Mouse (Mus musculus) lung, postnatal 10 days (tissue): ENCODE data around the gene Fam217a.
"Not testable (repeated sequence)": the region's sequence is repeated elsewhere in the genome, so short reads cannot be mapped to it uniquely, and the experiment has no call there.

Source experiments
- DNase-seq: peaks from one replicate; pipeline ENCODE4 v3.0.0; 2021

Gene Fam217a

DNA sequence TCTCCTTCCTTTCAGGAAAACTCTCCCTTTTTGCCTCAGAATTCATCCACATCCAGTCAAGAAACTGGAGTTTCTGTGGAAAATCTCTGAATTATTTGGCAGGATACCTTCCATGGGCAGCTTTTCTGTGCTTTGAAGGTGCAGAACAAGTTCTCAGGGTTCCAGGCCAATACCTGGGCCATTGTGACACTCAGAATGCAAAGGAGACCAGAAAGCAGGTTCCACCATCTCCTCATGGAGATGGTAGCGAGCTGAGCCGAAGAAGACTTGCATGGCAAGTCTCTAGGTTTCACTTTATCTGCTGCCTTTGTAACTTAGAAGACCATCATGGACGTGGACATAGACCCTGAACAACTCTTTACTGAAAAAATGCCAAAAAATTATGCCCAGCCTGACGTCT lies at the start of gene Fam217a, which contains the start of gene 4933417A18Rik:
TSS of gene Fam217a (minus strand) at position 101 of the 400 bp plus-strand sequence.
TSS of gene 4933417A18Rik (plus strand) at position 200 of the 400 bp plus-strand sequence.
- no peak for DNase-seq

DNA sequence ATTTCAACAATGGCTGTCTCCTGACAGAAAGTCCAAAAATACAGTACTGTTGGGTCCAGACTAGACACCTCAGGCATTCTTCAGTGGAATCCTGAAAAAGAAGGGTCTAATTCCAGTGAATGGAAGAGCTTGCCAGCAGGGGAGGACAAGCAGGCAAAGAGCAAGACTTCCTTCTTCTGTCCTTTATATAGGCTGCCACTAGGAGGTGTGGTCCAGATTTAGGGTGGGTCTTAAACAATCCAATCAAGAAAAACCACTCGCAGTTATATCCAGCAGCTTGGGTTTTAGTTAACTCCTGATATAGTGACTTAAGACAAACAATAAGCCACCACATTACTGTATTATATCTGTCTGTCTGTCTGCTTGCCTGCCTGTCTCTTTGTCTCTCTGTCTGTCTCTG lies 49.7 kb upstream of the Fam217a start:
- DNase-seq: peak; percentile 8

DNA sequence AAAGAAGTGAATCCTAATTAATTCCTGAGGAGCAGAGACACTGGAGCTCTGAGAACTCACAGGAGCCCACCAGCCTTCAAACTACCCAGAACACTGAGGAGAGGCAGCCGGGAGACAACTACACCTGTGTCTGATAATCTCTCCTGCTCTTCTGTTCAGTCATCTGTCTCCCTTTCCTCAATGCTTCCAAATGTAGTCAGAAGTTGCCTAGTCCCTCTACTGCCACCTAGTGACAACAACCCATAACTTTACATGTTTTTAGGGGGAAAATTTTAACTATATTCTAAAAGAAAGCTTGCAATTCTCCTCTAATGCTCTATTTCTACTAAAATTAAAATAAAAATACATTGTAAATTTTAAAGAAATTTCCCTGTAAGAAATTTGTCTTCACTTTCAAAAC lies 49.0 kb upstream of the Fam217a start:
- DNase-seq: no peak

DNA sequence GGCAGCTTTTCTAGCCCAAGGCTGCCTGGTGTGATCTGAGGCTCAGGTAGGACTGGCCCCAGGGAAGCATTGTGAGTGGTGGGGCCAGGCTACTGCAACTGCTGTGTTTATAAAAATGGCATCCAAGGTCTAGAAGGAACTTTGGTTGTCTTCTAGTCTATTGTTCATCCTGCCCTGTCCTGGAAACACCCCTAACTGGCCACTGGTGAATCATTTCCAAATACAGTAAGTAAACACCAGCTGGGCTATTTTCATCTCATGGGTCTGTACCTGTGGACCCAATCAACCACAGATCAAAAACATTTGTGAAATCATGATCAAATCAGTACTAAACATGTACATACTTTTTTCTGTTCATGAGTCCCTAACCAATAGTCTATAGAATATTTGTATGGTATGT lies 48.3 kb upstream of the Fam217a start:
- DNase-seq: not testable (repeated sequence)

DNA sequence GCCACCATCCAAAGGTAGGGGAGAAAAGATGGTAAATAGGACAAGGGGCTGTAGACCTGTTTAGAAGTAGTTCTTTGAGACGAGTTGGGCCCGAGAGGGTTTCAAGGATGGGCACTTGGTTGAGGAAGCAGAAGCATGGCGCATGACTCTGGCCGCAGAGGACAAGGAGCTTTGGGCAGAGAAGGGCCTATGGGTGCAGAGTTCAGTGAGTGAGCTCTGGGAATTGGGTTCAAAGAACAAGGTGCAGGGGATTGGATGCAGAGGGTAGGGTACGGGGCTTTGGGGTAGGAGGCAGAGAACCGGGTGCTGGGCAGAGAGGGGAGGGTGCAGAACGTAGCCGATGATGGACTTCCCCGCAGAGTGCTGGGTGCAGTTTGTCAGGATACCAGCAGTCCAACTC lies 41.5 kb upstream of the Fam217a start:
- DNase-seq: not testable (repeated sequence)

DNA sequence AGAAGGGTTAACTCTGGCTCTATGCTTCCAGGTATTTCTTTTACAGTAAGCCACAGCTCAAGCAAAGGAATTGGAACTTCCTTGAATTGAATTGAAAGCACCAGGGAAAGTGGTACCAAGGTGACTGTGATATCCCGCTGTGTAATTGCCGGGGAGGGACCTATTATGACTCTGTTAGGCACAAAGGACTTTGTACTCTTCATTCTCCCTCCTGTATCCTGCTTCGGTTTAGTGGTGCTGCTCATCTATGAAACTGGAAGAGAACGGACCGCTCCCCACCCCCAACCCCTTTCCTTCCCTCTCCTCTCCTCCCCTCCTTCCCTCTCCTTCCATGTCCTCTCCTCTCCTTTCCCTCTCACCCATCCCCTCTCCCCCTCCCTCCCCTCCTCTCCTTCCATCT lies 40.8 kb upstream of the Fam217a start:
- DNase-seq: no peak

DNA sequence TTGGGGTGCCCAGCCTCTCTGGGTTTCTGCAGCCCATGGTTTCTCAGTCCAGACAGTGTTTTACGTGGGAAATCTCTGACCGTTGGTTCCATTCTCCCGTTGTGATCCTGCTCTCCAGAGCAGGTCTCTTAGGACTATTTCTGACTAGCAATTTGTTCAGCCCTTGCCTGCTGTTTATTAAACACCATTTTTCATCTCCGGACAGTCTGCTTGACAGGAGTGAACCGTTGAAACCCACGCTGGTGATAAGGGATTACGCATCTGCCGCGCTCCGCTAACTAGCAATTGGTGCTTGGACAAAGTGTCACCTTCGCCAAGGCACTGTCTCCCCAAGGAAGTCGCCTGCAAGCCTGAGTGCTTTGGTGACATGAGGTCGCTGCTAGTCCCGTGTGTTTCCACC lies 40.3 kb upstream of the Fam217a start:
- no peak for DNase-seq

DNA sequence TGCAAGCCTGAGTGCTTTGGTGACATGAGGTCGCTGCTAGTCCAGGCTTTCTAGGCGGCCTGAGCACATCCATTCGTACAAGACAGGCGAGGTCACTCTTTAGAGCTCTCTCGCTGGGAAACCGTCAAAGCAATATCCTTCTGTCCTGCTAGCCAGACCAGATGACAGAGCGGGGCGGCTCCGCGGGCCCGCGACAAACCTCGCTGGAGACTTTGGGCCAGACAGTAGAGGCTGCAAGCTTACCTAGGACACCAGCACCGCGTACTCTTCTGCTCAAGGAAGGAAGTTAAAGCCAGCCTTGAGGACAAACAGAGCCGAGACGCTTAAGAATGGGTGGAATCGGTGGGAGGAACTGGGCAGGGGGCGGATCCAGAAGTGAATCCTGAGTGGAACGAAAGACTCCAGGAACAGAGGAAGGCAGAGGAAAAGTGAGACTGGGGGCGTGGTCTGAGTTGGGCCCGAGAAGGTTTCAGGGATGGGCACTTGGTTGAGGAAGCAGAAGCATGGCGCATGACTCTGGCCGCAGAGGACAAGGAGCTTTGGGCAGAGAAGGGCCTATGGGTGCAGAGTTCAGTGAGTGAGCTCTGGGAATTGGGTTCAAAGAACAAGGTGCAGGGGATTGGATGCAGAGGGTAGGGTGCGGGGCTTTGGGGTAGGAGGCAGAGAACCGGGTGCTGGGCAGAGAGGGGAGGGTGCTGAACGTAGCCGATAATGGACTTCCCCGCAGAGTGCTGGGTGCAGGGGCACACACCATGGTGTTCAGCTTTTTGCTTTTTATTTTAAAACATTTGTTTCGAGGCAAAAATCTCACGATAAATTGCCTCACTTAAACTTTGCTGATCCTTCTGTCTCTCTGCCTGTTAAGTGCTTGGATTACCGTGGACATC lies 39.6 kb upstream of the Fam217a start, which contains the start of gene Eci3:
TSS of gene Eci3 (minus strand) at position 300 of the 887 bp plus-strand sequence.
- peak; percentile 67 for DNase-seq

DNA sequence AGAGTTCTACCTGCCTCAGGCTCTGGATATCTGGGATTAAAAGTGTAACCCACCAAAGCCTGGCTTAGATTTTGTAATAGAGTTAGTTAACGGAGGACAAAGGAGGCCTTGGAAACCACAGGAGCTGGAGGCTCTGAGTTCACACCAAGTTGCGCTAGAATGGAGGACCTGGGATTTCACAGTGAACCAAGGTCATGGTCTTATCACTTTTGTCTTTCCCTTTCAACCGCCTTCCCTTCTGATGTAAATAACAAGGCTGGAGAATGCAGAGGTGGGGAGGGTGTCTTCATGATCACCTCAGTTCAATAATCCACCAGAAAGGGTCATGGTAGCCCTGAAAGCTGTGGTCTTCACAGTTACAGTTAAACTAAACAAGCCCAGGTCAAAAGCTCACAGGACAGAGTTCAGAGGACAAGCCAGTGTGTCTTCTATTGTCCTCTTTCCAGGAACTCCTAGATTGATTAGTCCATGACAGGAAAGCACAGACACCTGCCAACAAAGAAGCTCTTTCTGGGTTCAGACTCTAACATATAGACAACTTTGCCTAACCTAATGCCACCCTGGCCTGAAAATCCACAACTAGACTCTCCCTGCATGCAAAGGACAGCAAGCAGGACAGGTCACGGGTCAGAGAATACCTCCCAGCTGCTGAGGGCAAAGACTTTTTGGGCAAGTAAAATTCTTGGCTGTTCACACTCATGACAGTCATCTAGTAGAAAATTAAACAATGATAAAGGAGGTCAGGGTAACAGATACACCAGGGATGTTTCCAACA lies 37.1 kb upstream of the Fam217a start:
- DNase-seq: no peak

DNA sequence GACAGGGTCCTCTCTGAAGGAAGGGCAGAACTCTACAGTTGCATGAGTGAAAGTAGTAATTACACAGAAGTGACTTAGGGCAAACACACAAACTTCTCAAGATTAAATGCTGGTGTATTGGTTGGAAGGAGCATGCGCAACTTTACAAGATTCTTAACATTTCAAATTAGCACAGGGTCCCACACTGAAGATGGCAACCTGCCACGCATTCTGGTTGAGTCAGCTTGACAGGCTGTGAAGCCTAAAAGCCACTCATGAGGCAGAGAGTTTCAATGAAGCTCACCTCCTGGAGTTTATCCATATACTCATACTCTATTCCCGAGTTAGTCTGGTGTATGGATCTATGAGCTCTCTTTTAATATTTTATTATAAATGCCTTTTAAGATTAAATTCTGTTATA lies 34.0 kb upstream of the Fam217a start:
- not testable (repeated sequence) for DNase-seq

DNA sequence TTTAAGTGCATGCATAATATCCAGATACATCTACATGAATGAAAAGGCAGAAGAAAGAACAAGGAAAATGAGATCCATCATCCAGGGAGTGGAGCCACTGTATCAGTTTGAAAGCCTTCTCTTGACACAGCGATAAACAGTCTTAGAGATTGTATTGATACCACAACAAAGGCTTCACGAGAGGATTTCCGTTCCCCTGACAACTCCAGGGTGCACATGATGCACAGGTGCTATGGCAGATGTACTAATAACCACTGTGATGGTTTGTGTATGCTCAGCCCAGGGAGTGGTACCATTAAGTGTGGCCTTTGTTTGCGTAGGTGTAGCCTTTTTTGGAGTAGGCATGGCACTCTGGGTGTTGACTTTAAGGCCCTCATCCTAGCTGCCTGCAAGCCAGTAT lies 32.8 kb upstream of the Fam217a start:
- no peak for DNase-seq

DNA sequence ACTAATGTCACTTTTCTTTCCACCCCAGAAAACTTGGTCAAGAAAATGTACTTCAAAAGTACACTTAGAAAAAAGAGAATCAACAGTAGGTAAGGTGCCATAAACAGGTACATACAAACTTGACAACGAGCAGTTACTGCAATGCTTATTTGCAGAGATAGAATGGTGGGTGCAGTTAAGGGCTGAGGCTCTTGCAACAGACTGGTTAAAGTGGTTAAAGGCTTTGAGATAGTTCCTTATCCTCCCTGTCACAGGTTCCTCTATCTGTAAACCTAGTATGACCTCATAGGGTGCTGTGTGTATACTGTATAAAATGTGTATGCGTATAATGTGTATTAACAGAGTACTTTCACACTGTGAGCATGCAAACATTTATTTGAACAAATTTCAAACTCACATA lies 27.3 kb upstream of the Fam217a start:
- DNase-seq: not testable (repeated sequence)

DNA sequence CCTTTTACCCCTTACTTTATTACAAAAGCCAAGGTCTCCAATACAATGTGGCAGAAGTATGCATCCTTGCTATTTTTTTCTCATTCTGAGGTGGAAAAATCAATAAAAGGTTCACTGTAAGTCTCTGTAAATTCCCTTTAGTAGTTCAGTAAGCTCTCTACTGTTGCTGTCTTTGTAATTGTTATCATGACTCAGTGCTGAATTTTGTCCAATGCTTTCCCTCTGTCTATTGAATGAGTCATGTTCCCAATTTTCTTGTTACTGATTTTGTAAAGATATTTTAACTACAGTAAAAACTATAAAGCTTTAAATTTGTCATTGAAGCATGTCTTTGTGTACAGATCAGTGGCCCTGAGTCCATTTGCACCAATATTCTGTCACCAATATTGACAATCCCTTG lies 18.3 kb upstream of the Fam217a start:
- no peak for DNase-seq

DNA sequence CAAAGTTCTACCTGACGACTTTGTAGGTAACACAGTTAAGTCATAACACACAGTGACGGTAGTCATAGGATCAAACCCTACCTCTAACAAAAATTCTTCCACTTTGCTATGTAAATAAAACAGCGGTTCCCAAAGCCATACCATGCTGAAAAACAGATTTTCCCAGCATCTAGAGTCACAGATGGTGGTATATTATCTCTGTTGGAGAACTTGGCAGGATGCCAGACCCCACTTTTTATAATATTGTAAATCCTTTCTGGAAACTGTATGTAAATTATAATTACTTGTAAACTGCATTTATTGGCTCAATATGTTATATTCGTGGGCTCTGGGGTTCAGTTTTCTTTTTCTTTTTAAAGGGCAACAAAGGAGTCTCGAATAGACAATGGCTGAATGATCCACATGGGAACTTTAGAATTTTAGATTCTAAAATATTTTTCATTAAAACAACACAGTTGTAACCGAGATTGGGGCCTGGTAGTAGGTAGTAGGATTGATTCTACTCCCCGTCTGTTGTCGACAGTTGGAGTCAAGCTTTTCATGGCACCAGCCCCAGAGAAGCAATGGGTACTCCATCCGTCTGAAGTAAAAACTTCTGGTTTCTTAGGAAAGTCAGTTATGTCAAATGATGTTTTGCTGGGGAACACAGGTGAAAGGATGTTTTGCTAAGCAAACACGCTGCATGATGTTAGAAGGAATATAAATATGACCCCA lies 11.0 kb upstream of the Fam217a start:
- DNase-seq: no peak

DNA sequence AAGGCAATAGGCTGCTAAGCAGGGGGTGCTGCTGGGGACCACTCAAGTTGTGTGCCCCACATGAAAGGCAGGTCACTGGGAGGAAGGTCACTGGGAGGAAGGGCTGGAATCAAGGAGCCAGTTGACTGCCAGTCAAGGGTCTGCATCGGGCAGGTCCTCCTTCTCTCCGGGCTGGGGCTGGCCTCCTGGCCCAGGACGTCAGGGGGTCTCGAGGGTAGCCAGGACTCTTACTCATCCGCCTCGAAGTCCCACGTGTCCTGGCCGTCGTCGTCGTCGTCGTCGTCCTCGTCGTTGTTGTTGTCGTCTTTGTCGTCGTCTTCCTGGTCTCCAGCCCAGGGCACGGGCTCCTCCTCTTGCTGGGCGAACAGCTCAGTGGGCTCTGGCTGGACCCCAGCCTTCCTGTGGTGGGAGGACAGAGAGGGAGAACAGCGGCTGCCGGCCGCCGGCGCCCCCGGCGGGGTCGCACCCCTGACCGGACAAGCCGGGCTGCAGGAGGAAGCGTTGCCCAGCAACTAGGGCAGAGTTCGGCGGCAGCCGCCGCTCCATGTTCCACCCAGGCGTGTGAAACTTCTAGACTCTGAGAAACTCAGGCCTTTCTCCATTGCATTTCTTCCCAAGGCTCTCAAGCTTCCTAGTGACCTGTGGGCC lies 7.5 kb downstream of the Fam217a start:
- DNase-seq: peak; percentile 33

DNA sequence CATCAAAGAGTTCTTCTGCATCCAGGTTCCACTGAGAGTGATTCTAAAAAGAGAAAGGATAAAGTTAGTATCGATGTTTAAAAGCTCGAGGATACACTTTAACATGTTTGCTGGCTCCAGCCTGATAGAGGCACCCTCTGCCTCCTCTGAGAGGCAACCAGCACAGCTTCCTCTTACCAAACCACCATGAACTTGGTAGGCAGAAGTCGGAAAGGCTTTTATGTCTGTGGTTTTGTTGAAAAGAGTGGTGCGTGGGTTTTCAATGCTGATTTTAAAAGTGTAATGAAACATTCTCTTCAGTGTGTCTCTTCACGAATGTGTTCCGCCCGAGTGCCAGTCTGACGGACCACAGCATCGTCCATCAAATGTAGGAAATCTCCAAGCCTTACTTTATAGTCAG lies 9.5 kb downstream of the Fam217a start:
- DNase-seq: no peak

DNA sequence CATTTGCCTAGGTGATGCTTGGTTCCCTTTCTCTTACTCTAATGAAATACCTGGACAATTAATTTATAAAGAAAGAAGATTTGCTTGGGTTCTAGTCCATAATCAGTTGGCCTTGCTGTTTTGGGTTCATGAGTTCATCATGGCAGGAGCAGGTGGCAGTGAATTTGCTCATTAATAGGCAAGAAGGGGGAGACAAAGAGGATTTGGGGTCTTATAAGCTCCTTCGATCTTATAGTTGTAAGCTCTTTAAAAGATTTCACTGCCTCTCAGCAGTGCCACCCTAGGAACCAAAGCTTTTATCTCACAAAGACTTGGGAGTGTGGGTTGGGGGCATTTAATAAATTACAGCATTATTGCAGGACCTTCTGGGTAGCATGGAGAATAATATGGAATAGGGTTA lies 31.2 kb downstream of the Fam217a start:
- DNase-seq: no peak

DNA sequence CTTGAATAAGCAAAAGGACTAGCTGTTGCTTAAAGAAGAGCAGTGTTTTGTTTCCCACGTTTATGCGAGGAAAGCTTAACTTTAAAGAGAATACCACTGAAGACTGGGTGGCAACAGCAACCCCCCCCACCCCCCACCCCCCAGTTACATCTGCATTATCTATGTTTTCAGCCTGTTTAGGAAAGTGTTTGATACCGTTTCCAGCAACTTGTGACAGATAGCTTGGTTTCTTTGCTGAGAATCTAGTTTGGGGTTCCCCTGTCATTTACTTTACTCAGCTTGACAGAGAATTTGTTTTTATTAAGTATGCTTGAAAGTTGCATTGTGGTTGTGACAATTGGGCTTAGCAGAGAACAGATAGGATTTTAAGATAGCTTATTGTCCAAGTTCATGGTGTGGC lies 47.6 kb downstream of the Fam217a start:
- DNase-seq: no peak

DNA sequence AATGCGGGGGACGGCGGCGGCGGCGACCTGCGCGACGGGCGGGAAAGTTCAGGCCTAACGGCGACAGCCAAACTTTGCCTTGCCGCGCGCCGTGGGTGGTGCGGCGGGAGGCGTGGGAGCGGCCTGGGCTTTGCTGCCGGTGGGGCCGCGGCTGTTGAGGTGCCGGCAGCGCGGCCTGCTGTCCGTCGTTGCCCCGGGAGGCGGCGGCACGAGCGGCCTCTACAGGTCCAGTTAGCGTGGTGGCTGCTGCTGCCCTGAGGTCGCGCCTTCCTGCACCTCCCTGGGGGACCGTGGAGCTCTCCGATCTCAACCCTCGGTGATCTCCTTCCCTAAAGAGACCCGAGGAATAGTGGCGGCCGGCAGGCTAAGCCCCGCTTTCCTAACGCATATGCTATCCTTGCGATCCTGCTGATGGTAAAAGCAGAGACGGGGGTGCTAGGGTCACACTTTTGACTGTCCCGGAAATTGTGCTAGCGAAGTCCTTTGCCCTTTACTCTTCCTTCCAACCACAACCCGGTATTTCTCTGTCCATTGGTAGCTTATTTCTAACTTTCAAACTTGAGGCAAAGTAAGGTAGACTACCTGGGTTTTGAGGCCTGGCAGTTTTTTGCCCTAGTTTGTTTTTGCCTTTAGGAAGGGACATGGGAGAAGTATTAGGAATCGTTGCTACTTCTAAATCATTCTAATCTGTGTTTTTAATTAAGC lies 48.2 kb downstream of the Fam217a start:
- DNase-seq: peak; percentile 79

DNA sequence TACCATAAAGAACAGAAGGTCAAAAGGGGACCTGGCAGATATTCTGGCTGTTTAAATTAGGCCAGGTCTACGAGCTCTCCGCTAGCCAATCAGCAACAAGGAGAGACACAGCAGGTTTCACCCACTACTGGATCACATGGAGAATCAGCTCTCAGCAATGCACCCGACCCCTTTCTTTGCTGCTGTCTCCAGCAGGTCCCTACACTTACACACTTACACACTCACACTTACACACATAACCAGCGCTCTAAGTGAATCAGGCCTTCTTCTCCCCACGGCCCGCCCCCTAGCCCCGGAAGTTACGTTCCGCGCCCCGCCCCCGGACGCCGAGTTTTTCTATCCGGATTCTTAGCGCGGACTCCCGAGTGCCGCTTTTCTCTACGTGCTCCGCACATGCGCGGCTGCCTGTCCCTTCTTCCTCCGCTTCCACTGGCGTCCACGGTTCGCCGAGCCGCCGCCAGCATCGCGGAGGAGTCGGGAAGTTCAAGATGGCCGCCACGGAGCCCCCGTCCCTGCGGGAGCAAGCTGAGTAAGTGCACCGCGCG lies 48.9 kb downstream of the Fam217a start, which contains the start of gene Prpf4b:
TSS of gene Prpf4b (plus strand) at position 137 of the 545 bp plus-strand sequence.
- DNase-seq: peak; percentile 95

DNA sequence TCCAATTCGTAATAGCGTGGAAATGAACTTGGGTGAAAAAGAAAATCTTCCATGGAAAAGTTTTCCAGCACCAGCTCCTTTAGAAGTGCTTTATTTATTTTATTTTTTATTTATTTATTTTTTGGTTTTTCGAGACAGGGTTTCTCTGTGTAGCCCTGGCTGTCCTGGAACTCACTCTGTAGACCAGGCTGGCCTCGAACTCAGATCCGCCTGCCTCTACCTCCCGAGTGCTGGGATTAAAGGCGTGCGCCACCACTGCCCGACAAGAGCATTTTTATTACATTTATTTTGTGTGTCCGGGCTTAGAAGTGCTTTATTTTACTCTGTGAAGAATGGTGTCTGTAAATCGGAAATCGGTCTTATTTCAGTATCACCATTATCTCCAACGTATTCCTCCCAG lies 49.4 kb downstream of the Fam217a start:
- peak; percentile 25 for DNase-seq
